Mouse (Mus musculus): ENCODE results near the gene Vgll4. TPM values are rescaled to one million over a fixed set of nuclear protein-coding genes. Genes with fewer than 3 reads are reported as not detected.

Vgll4 gene
- polyA plus RNA-seq, 1 experiment from 2014 or later, result 58.9 TPM

GRCm38 (mm10) chr6:114991909-114992308 lies 22.1 kb upstream of the Vgll4 start:
- no peak overlapping the region for H3K9ac ChIP-seq (replicated peaks; ENCODE audit: low read length)
- no peak overlapping the region for H3K27ac ChIP-seq (replicated peaks; ENCODE audit: low read depth, low read length)
- WGBS, result 70% methylated on average over 4 of the region's 4 CpGs
- no peaks in the 10 kb centered on the region for H3K4me1 ChIP-seq (ENCODE audit: control insufficient read depth, insufficient read depth, low read length)
- H3K27me3 ChIP-seq (ENCODE audit: control insufficient read depth, insufficient read depth, low read length), result no peaks in the 10 kb centered on the region
- H3K4me3 ChIP-seq (ENCODE audit: low read depth, low read length), result no peak overlapping the region
- no peaks in the 10 kb centered on the region for H3K36me3 ChIP-seq (replicated peaks; ENCODE audit: control insufficient read depth, insufficient read depth, low read depth, low read length)
- no peak overlapping the region for H3K4me2 ChIP-seq (ENCODE audit: low read depth, low read length)
- ATAC-seq (replicated peaks; ENCODE audit: insufficient number of reproducible peaks, low FRiP score, low TSS enrichment, low read depth), result no peak
- no peaks in the 10 kb centered on the region for H3K9me3 ChIP-seq (replicated peaks; ENCODE audit: control insufficient read depth, low read length)
- DNase-seq (ENCODE audit: low spot score), result no peak

- no peak for DNase-seq (ENCODE audit: low spot score)
- no peak overlapping the region for H3K27ac ChIP-seq (replicated peaks; ENCODE audit: low read depth, low read length)
- no peak overlapping the region for H3K9ac ChIP-seq (replicated peaks; ENCODE audit: low read length)
- no peak for ATAC-seq (replicated peaks; ENCODE audit: insufficient number of reproducible peaks, low FRiP score, low TSS enrichment, low read depth)
- H3K27me3 ChIP-seq (ENCODE audit: control insufficient read depth, insufficient read depth, low read length), result no peaks in the 10 kb centered on the region
- 67% methylated on average over 3 of the region's 3 CpGs for whole genome bisulfite sequencing
- H3K4me2 ChIP-seq (ENCODE audit: low read depth, low read length), result no peak overlapping the region
- H3K4me3 ChIP-seq (ENCODE audit: low read depth, low read length), result no peak overlapping the region
- H3K4me1 ChIP-seq (ENCODE audit: control insufficient read depth, insufficient read depth, low read length), result no peaks in the 10 kb centered on the region
- no peaks in the 10 kb centered on the region for H3K36me3 ChIP-seq (replicated peaks; ENCODE audit: control insufficient read depth, insufficient read depth, low read depth, low read length)
- no peaks in the 10 kb centered on the region for H3K9me3 ChIP-seq (replicated peaks; ENCODE audit: control insufficient read depth, low read length)
Observed at GRCm38 (mm10) chr6:114988619-114988980, 18.8 kb upstream of the Vgll4 start.

- no peak overlapping the region for H3K4me3 ChIP-seq (ENCODE audit: low read depth, low read length)
- no peak overlapping the region for H3K9ac ChIP-seq (replicated peaks; ENCODE audit: low read length)
- DNase-seq (ENCODE audit: low spot score) (peak; percentile 36), ATAC-seq (replicated peaks; ENCODE audit: insufficient number of reproducible peaks, low FRiP score, low TSS enrichment, low read depth) (peak; percentile 49; the same call in 1 of the 2 replicates)
- no peaks in the 10 kb centered on the region for H3K36me3 ChIP-seq (replicated peaks; ENCODE audit: control insufficient read depth, insufficient read depth, low read depth, low read length)
- no peaks in the 10 kb centered on the region for H3K27me3 ChIP-seq (ENCODE audit: control insufficient read depth, insufficient read depth, low read length)
- H3K4me1 ChIP-seq (ENCODE audit: control insufficient read depth, insufficient read depth, low read length), result no peaks in the 10 kb centered on the region
- no peak overlapping the region for H3K4me2 ChIP-seq (ENCODE audit: low read depth, low read length)
- H3K9me3 ChIP-seq (replicated peaks; ENCODE audit: control insufficient read depth, low read length), result no peaks in the 10 kb centered on the region
- no peak overlapping the region for H3K27ac ChIP-seq (replicated peaks; ENCODE audit: low read depth, low read length)
- WGBS, result 61% methylated on average over 7 of the region's 7 CpGs
Observed at GRCm38 (mm10) chr6:114987966-114988618, 18.3 kb upstream of the Vgll4 start.

- H3K9me3 ChIP-seq (replicated peaks; ENCODE audit: control insufficient read depth, low read length), result no peaks in the 10 kb centered on the region
- ATAC-seq (replicated peaks; ENCODE audit: insufficient number of reproducible peaks, low FRiP score, low TSS enrichment, low read depth) (no peak), DNase-seq (ENCODE audit: low spot score) (no peak)
- no peak overlapping the region for H3K4me2 ChIP-seq (ENCODE audit: low read depth, low read length)
- no peaks in the 10 kb centered on the region for H3K4me1 ChIP-seq (ENCODE audit: control insufficient read depth, insufficient read depth, low read length)
- no peaks in the 10 kb centered on the region for H3K27me3 ChIP-seq (ENCODE audit: control insufficient read depth, insufficient read depth, low read length)
- no peak overlapping the region for H3K27ac ChIP-seq (replicated peaks; ENCODE audit: low read depth, low read length)
- H3K36me3 ChIP-seq (replicated peaks; ENCODE audit: control insufficient read depth, insufficient read depth, low read depth, low read length), result no peaks in the 10 kb centered on the region
- H3K4me3 ChIP-seq (ENCODE audit: low read depth, low read length), result no peak overlapping the region
- 87% methylated on average over 7 of the region's 7 CpGs for WGBS
- H3K9ac ChIP-seq (replicated peaks; ENCODE audit: low read length), result no peak overlapping the region
Observed at GRCm38 (mm10) chr6:114982671-114983070, 12.9 kb upstream of the Vgll4 start.

GRCm38 (mm10) chr6:114979715-114980114 lies 9.9 kb upstream of the Vgll4 start:
- no peaks in the 10 kb centered on the region for H3K36me3 ChIP-seq (replicated peaks; ENCODE audit: control insufficient read depth, insufficient read depth, low read depth, low read length)
- DNase-seq (ENCODE audit: low spot score) (no peak), ATAC-seq (replicated peaks; ENCODE audit: insufficient number of reproducible peaks, low FRiP score, low TSS enrichment, low read depth) (no peak)
- no peaks in the 10 kb centered on the region for H3K27me3 ChIP-seq (ENCODE audit: control insufficient read depth, insufficient read depth, low read length)
- H3K9ac ChIP-seq (replicated peaks; ENCODE audit: low read length), result no peak overlapping the region
- H3K9me3 ChIP-seq (replicated peaks; ENCODE audit: control insufficient read depth, low read length), result no peaks in the 10 kb centered on the region
- no peak overlapping the region for H3K4me2 ChIP-seq (ENCODE audit: low read depth, low read length)
- 86% methylated on average over 1 of the region's 1 CpGs for WGBS
- no peak overlapping the region for H3K27ac ChIP-seq (replicated peaks; ENCODE audit: low read depth, low read length)
- H3K4me3 ChIP-seq (ENCODE audit: low read depth, low read length), result no peak overlapping the region
- no peaks in the 10 kb centered on the region for H3K4me1 ChIP-seq (ENCODE audit: control insufficient read depth, insufficient read depth, low read length)

- Histone ChIP-seq H3K4me1 (ENCODE audit: control insufficient read depth, insufficient read depth, low read length) (no peaks in the 10 kb centered on the region), H3K27ac (replicated peaks; ENCODE audit: low read depth, low read length) (no peak overlapping the region), H3K4me2 (ENCODE audit: low read depth, low read length) (no peak overlapping the region), H3K27me3 (ENCODE audit: control insufficient read depth, insufficient read depth, low read length) (no peaks in the 10 kb centered on the region), H3K9me3 (replicated peaks; ENCODE audit: control insufficient read depth, low read length) (no peaks in the 10 kb centered on the region), H3K9ac (replicated peaks; ENCODE audit: low read length) (no peak overlapping the region), H3K36me3 (replicated peaks; ENCODE audit: control insufficient read depth, insufficient read depth, low read depth, low read length) (no peaks in the 10 kb centered on the region), H3K4me3 (ENCODE audit: low read depth, low read length) (no peak overlapping the region)
- ATAC-seq (replicated peaks; ENCODE audit: insufficient number of reproducible peaks, low FRiP score, low TSS enrichment, low read depth), result no peak
- WGBS, result 72% methylated on average over 7 of the region's 7 CpGs
- DNase-seq (ENCODE audit: low spot score), result no peak
Observed at GRCm38 (mm10) chr6:114976915-114977419, 7.2 kb upstream of the Vgll4 start.

GRCm38 (mm10) chr6:114974331-114974730 lies 4.5 kb upstream of the Vgll4 start:
- Histone ChIP-seq H3K9me3 (replicated peaks; ENCODE audit: control insufficient read depth, low read length) (no peaks in the 10 kb centered on the region), H3K4me3 (ENCODE audit: low read depth, low read length) (no peak overlapping the region), H3K4me2 (ENCODE audit: low read depth, low read length) (no peak overlapping the region), H3K27me3 (ENCODE audit: control insufficient read depth, insufficient read depth, low read length) (peaks cover 1% of the 10 kb centered on the region; the same call in 1 of the 2 replicates), H3K27ac (replicated peaks; ENCODE audit: low read depth, low read length) (no peak overlapping the region), H3K36me3 (replicated peaks; ENCODE audit: control insufficient read depth, insufficient read depth, low read depth, low read length) (no peaks in the 10 kb centered on the region), H3K9ac (replicated peaks; ENCODE audit: low read length) (no peak overlapping the region), H3K4me1 (ENCODE audit: control insufficient read depth, insufficient read depth, low read length) (peaks cover 2% of the 10 kb centered on the region; the same call in 1 of the 2 replicates)
- DNase-seq (ENCODE audit: low spot score), result no peak
- 93% methylated on average over 1 of the region's 1 CpGs for WGBS
- ATAC-seq (replicated peaks; ENCODE audit: insufficient number of reproducible peaks, low FRiP score, low TSS enrichment, low read depth), result no peak

GRCm38 (mm10) chr6:114972988-114973387 lies 3.2 kb upstream of the Vgll4 start:
- Histone ChIP-seq H3K4me3 (ENCODE audit: low read depth, low read length) (no peak overlapping the region), H3K4me1 (ENCODE audit: control insufficient read depth, insufficient read depth, low read length) (peaks cover 3% of the 10 kb centered on the region; the same call in 1 of the 2 replicates), H3K9me3 (replicated peaks; ENCODE audit: control insufficient read depth, low read length) (no peaks in the 10 kb centered on the region), H3K4me2 (ENCODE audit: low read depth, low read length) (no peak overlapping the region), H3K27ac (replicated peaks; ENCODE audit: low read depth, low read length) (no peak overlapping the region), H3K36me3 (replicated peaks; ENCODE audit: control insufficient read depth, insufficient read depth, low read depth, low read length) (no peaks in the 10 kb centered on the region), H3K9ac (replicated peaks; ENCODE audit: low read length) (no peak overlapping the region), H3K27me3 (ENCODE audit: control insufficient read depth, insufficient read depth, low read length) (peaks cover 4% of the 10 kb centered on the region; the same call in 1 of the 2 replicates)
- ATAC-seq (replicated peaks; ENCODE audit: insufficient number of reproducible peaks, low FRiP score, low TSS enrichment, low read depth) (no peak), DNase-seq (ENCODE audit: low spot score) (no peak)
- 79% methylated on average over 1 of the region's 1 CpGs for WGBS

Measured in embryonic facial prominence, embryonic 11.5 days (tissue).